Mouse (Mus musculus) hindbrain, embryonic 11.5 days (tissue): Measurements from ENCODE around the gene Tspan9. TPM values are rescaled to one million over a fixed set of nuclear protein-coding genes. Genes with fewer than 3 reads are reported as not detected.

ENCODE experiments used
- ATAC-seq: fragments of 200-750 bp; cut with Nextera tagmentation; 2 replicates; pipeline ENCODE4 v1.8.0; 2017; ENCODE audit warnings: mild to moderate bottlenecking, moderate TSS enrichment, moderate library complexity; ENCODE audit not compliant: low FRiP score
- DNase-seq: peaks from one replicate; pipeline ENCODE4 v3.0.0-alpha.2; 2015; ENCODE audit warnings: low spot score
- H3K27ac ChIP-seq: fragments of 300-500 bp; sonication (generic); 2 replicates; pipeline ENCODE4 v1.5.1; 2014; ENCODE audit warnings: mild to moderate bottlenecking, low read depth, low read length
- H3K27me3 ChIP-seq: fragments of 300-500 bp; sonication (generic); 2 replicates; pipeline ENCODE4 v1.6.1; 2014; ENCODE audit warnings: mild to moderate bottlenecking, low read length, moderate library complexity, mixed read lengths; ENCODE audit not compliant: control insufficient read depth, insufficient read depth
- H3K36me3 ChIP-seq: fragments of 300-500 bp; sonication (generic); 2 replicates; pipeline ENCODE4 v1.6.1; 2014; ENCODE audit warnings: mild to moderate bottlenecking, low read length, moderate library complexity, mixed read lengths; ENCODE audit not compliant: control insufficient read depth, insufficient read depth
- H3K4me1 ChIP-seq: fragments of 300-500 bp; sonication (generic); replicated peaks from 2 replicates; pipeline ENCODE4 v1.6.1; 2014; ENCODE audit warnings: low read length, mixed read lengths; ENCODE audit not compliant: control insufficient read depth, insufficient read depth
- H3K4me2 ChIP-seq: fragments of 300-500 bp; sonication (generic); replicated peaks from 2 replicates; pipeline ENCODE4 v1.6.1; 2014; ENCODE audit warnings: mild to moderate bottlenecking, low read depth, low read length
- H3K4me3 ChIP-seq: fragments of 300-500 bp; sonication (generic); 2 replicates; pipeline ENCODE4 v1.5.1; 2014; ENCODE audit warnings: low read depth, low read length
- H3K9ac ChIP-seq: fragments of 300-500 bp; sonication (generic); 2 replicates; pipeline ENCODE4 v1.6.1; 2014; ENCODE audit warnings: low read depth, low read length
- H3K9me3 ChIP-seq: fragments of 300-500 bp; sonication (generic); 2 replicates; pipeline ENCODE4 v1.6.1; 2016; ENCODE audit warnings: low read length; ENCODE audit not compliant: control insufficient read depth
- WGBS: fragments of 180-500 bp; shearing (Covaris S2); extraction: QIAGEN DNeasy Blood & Tissue Kit; methylation state at CpG from one replicate; pipeline ENCODE4 v1.1.7; 2014; 5-methylcytosine and 5-hydroxymethylcytosine counted together
- polyA plus RNA-seq: library from polyadenylated mRNA; unstranded; fragments of >200 nt; fragmentation: Nextera tagmentation; extraction: Ambion mirVana; gene quantifications from 2 replicates; pipeline ENCODE4 v1.2.1, GENCODE M21; 2014

Gene Tspan9
- polyA plus RNA-seq, 1 experiment from 2014 or later, result 46.2 TPM

DNA sequence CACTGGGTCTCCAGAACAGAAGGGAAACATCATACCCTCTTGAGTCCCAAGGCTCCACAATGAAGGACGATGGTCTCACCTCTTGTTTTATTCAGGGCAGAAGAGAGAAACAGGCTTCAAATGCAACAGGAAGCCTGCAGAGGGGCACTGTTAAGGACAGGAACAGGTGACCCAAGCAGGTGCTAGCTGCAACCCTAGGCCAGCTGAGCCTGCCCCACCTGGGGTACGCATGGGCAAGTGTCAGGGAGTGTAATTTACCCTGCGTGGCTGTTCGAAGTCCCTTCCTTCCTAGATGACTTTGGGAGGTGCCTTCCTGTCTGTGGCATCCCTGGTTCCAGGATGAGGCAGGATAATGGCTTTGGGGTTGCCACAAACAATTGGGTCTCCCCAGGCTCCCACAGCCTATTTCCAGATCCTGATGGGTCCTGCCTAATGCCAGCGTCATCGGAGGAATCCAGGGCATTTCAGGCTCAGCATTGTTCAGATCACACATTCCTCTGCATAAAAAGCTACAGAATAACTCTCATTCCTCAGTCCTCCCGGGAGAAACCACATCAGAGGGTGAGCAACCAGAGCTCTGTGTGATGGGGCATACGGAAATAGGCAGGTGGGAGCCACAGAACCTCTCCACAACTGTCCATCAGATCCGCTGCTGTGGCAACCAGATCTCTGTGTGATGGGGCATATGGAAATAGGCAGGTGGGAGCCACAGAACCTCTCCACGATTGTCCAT, 90.2 kb downstream of the Tspan9 start:
- H3K27ac ChIP-seq, result no peak overlapping the region
- ATAC-seq, result no peak
- WGBS, result 70% methylated on average over 10 of the region's 10 CpGs

GRCm38 (mm10) chr6:128047671-128048070, 95.7 kb downstream of the Tspan9 start:
- H3K4me1 ChIP-seq, result no peaks in the 10 kb centered on the region
- no peak overlapping the region for H3K4me3 ChIP-seq
- H3K27me3 ChIP-seq, result no peaks in the 10 kb centered on the region
- H3K36me3 ChIP-seq, result no peaks in the 10 kb centered on the region
- ATAC-seq (no peak), DNase-seq (no peak)
- no peak overlapping the region for H3K9ac ChIP-seq
- H3K27ac ChIP-seq, result no peak overlapping the region
- no peak overlapping the region for H3K4me2 ChIP-seq
- WGBS, result 66% methylated on average over 7 of the region's 7 CpGs
- H3K9me3 ChIP-seq, result no peaks in the 10 kb centered on the region

More for the DNA sequence above, 90.2 kb downstream of the Tspan9 start:
- Histone ChIP-seq H3K36me3 (no peaks in the 10 kb centered on the region), H3K9me3 (no peaks in the 10 kb centered on the region), H3K4me1 (no peaks in the 10 kb centered on the region; the same call in 1 of the 2 replicates), H3K9ac (no peak overlapping the region), H3K4me2 (no peak overlapping the region), H3K4me3 (no peak overlapping the region), H3K27me3 (no peaks in the 10 kb centered on the region)
- no peak for DNase-seq

DNA sequence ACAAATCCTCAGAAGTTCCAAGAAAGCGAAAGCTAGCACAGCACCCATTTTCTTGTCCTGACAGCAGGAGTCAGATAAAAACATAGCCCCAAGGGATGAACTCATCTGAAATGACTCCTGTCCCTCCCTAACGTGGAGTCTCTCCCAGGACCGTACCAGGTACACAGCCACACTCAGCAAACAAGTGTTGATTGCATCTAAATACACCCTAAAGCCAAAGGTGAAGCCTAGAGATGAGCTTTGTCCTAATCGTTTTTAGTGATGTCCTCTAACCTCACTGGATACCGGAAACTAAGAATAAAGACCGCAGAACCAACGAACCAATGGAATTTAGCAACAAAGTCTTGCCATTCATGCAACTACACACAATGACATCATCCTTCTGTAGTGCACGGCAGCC, 96.2 kb downstream of the Tspan9 start:
- no peak overlapping the region for H3K4me3 ChIP-seq
- 86% methylated on average over 8 of the region's 8 CpGs for WGBS
- 0 out of 2 replicates have a peak, but pooled peaks cover 3% of the 10 kb centered on the region for H3K4me1 ChIP-seq
- H3K27ac ChIP-seq, result no peak overlapping the region
- no peaks in the 10 kb centered on the region for H3K36me3 ChIP-seq
- DNase-seq (no peak), ATAC-seq (no peak)
- no peaks in the 10 kb centered on the region for H3K9me3 ChIP-seq
- no peaks in the 10 kb centered on the region for H3K27me3 ChIP-seq
- no peak overlapping the region for H3K4me2 ChIP-seq
- no peak overlapping the region for H3K9ac ChIP-seq

GRCm38 (mm10) chr6:128046799-128047198, 96.6 kb downstream of the Tspan9 start:
- no peak overlapping the region for H3K4me3 ChIP-seq
- no peak overlapping the region for H3K4me2 ChIP-seq
- WGBS, result 73% methylated on average over 6 of the region's 6 CpGs
- H3K27me3 ChIP-seq, result no peaks in the 10 kb centered on the region
- no peak overlapping the region for H3K9ac ChIP-seq
- H3K36me3 ChIP-seq, result no peaks in the 10 kb centered on the region
- H3K9me3 ChIP-seq, result no peaks in the 10 kb centered on the region
- DNase-seq, result no peak
- ATAC-seq, result no peak
- H3K4me1 ChIP-seq, result 0 out of 2 replicates have a peak, but pooled peaks cover 3% of the 10 kb centered on the region
- no peak overlapping the region for H3K27ac ChIP-seq

DNA sequence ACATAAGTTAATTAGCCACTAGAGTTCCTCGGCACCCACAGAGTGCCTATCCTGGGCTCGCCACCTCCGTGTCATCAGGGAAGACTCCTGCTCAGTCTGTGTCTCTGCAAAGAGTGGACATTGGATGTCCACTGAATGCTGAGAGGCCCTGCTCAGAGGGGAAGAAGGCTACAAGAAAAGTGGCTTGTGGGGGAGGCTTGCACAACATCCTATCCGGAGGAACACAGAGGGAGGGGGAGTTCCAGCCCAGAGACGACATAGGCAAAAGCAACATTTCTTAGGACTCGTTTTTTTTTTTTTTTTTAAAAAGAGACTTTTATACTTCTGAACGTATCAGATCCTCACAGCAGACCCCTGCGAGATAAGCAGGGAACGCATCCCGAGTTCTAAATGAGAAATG, 98.7 kb downstream of the Tspan9 start:
- ATAC-seq (no peak), DNase-seq (no peak)
- Histone ChIP-seq H3K27me3 (no peaks in the 10 kb centered on the region), H3K9ac (no peak overlapping the region), H3K4me1 (0 out of 2 replicates have a peak, but pooled peaks cover 3% of the 10 kb centered on the region), H3K9me3 (no peaks in the 10 kb centered on the region), H3K36me3 (no peaks in the 10 kb centered on the region), H3K4me2 (no peak overlapping the region), H3K27ac (no peak overlapping the region), H3K4me3 (no peak overlapping the region)
- WGBS, result 78% methylated on average over 10 of the region's 10 CpGs

- Histone ChIP-seq H3K4me1 (0 out of 2 replicates have a peak, but pooled peaks cover 3% of the 10 kb centered on the region), H3K27ac (no peak overlapping the region), H3K4me3 (no peak overlapping the region)
Observed at GRCm38 (mm10) chr6:128043486-128043885, 99.9 kb downstream of the Tspan9 start.

GRCm38 (mm10) chr6:128041836-128042235, 101.6 kb downstream of the Tspan9 start:
- WGBS, result 47% methylated on average over 6 of the region's 6 CpGs
- DNase-seq (no peak), ATAC-seq (no peak)
- H3K27ac ChIP-seq, result no peak overlapping the region
- no peak overlapping the region for H3K4me3 ChIP-seq
- no peaks in the 10 kb centered on the region for H3K27me3 ChIP-seq
- no peak overlapping the region for H3K9ac ChIP-seq
- no peak overlapping the region for H3K4me2 ChIP-seq
- H3K4me1 ChIP-seq, result 0 out of 2 replicates have a peak, but pooled peaks cover 3% of the 10 kb centered on the region
- H3K9me3 ChIP-seq, result no peaks in the 10 kb centered on the region
- H3K36me3 ChIP-seq, result no peaks in the 10 kb centered on the region

More at GRCm38 (mm10) chr6:128043486-128043885, 99.9 kb downstream of the Tspan9 start:
- Histone ChIP-seq H3K27me3 (no peaks in the 10 kb centered on the region), H3K9ac (no peak overlapping the region), H3K9me3 (no peaks in the 10 kb centered on the region), H3K36me3 (no peaks in the 10 kb centered on the region), H3K4me2 (no peak overlapping the region)
- ATAC-seq, result no peak
- DNase-seq, result no peak
- 71% methylated on average over 6 of the region's 6 CpGs for WGBS

DNA sequence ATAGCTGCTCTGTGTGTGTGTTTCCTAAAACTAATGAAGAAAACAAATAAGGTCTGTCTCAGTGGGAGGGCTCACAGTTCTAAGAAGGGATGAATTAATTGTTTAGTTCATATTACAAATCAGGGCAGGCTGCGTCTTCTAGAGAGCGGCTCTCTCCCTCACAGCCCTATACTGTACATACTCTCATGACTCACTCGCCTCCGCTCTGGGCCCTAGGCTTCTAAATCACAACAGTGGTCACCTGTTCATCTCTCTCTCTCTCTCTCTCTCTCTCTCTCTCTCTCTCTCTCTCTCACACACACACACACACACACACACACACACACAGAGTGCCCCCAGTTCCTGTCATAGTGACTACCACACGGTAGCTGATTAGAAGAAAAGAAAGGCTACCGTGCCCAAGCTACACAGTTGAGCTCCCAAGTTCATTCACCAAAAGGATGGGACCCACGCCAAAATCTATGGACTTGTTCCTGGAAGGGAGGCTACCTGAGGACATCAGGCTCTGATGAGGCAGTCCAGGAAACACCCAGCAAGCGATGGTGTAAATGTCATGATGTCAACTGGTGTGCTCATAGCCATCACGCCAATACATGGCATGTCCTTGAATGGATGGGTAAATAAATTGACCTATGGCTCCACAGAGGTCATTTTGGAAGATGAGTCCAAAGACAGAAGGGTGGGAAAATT, 104.2 kb downstream of the Tspan9 start:
- H3K27me3 ChIP-seq, result no peaks in the 10 kb centered on the region
- no peaks in the 10 kb centered on the region for H3K36me3 ChIP-seq
- ATAC-seq (no peak), DNase-seq (no peak)
- H3K9ac ChIP-seq, result no peak overlapping the region
- H3K27ac ChIP-seq, result no peak overlapping the region
- no peaks in the 10 kb centered on the region for H3K9me3 ChIP-seq
- peaks cover 7% of the 10 kb centered on the region; the same call in 1 of the 2 replicates for H3K4me1 ChIP-seq
- H3K4me2 ChIP-seq, result no peak overlapping the region
- no peak overlapping the region for H3K4me3 ChIP-seq
- WGBS, result 85% methylated on average over 9 of the region's 9 CpGs
